Mouse (Mus musculus): ENCODE measurements around the gene Sobp.

DNA sequence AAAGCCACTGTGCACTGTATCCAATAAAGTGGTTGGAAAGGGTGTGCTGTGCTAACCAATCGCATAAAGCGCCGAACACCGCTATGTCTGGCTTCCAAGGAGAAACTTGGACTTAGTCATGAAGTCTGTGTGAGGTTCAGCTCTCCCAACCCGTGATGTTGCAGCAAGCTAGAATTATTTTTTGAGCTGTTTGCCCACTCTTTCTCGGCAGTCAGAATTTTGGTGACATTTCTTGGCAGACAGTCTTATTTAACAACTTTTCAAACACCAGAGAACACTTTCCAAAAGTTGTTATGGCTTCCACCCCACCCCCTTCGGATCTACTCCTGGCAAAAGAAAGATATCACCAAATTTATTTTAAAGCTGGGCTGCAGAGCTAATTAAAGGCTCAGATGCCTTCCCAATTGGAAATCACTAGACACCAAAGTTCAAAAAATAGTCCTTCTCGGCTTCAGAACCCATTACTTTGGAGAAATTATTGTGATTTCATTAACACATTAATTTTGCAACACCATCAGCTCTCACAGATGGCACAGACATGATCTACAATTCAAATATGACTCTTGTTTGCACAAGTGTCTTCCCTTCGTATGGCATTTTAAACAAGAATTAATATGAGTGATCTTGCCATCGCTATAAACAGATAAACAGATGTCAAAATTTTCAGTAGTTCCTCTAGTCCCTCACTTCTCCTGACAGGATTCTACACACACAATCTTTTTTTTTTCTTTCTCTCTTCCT, 150.7 kb downstream of the Sobp start:
- TF ChIP-seq CTCF (IDR thresholded peaks at IDR 0.05; ENCODE audit: low read depth, low read length), result no peak
- TF ChIP-seq POLR2AphosphoS5 (IDR thresholded peaks at IDR 0.05; ENCODE audit: insufficient replicate concordance, low read depth, low read length), result no peak
- TF ChIP-seq TAL1 (conservative IDR thresholded peaks at IDR 0.05; ENCODE audit: low read depth, low read length), result no peak
- TF ChIP-seq GATA1 (IDR thresholded peaks at IDR 0.05; ENCODE audit: borderline replicate concordance, low read length), result no peak
